Mouse (Mus musculus) ES-E14 (cell line): ENCODE results near the gene Rnf181. TPM values are rescaled to one million over a fixed set of nuclear protein-coding genes. Genes with fewer than 3 reads are reported as not detected.
A peak's percentile ranks its signal among the peaks of the same experiment; 100 is the strongest.

Source experiments
- DNase-seq: peaks from one replicate; pipeline ENCODE4 v3.0.0-alpha.2; 2013; ENCODE audit warnings: low read depth, low spot score
- H3K27ac ChIP-seq: 2 replicates; pipeline ENCODE4 v1.5.1; 2012; ENCODE audit warnings: low read depth, mild to moderate bottlenecking, low read length, moderate library complexity, mixed read lengths; ENCODE audit not compliant: poor library complexity, insufficient read depth, severe bottlenecking
- H3K36me3 ChIP-seq: 2 replicates; pipeline ENCODE4 v1.6.1; 2012; ENCODE audit warnings: mild to moderate bottlenecking, low read length, moderate library complexity, mixed read lengths; ENCODE audit not compliant: control insufficient read depth, poor library complexity, insufficient read depth, severe bottlenecking
- H3K4me1 ChIP-seq, 2 experiments: fragments of 150-350 bp in 1 of 2; sonication (generic) in 1 of 2; 2 replicates each; pipeline ENCODE4 v1.6.1; 2012; ENCODE audit warnings: low read length in 2 of 2, mild to moderate bottlenecking in 1 of 2, mixed read lengths in 1 of 2; ENCODE audit not compliant: control insufficient read depth in 2 of 2, insufficient read depth in 2 of 2, poor library complexity in 1 of 2
- H3K4me3 ChIP-seq, 2 experiments: fragments of 150-350 bp in 1 of 2; sonication (generic) in 1 of 2; 2 replicates each; pipeline ENCODE4 v1.5.1; 2012; ENCODE audit warnings: low read length in 2 of 2, low read depth in 1 of 2, mild to moderate bottlenecking in 1 of 2, mixed read lengths in 1 of 2; ENCODE audit not compliant: insufficient read depth in 1 of 2, poor library complexity in 1 of 2, severe bottlenecking in 1 of 2
- H3K9ac ChIP-seq: 2 replicates; pipeline ENCODE4 v1.6.1; 2012; ENCODE audit warnings: low read depth, mild to moderate bottlenecking, low read length, mixed read lengths; ENCODE audit not compliant: poor library complexity, insufficient read depth, severe bottlenecking
- H3K9me3 ChIP-seq: fragments of 150-350 bp; sonication (generic); 2 replicates; pipeline ENCODE4 v1.6.1; 2012; ENCODE audit warnings: low read depth, mild to moderate bottlenecking, low read length; ENCODE audit not compliant: control insufficient read depth, insufficient read depth
- CHD2 ChIP-seq: IDR thresholded peaks from 2 replicates; pipeline ENCODE4 v1.6.1; 2014; ENCODE audit warnings: mild to moderate bottlenecking, low read depth, low read length, inconsistent platforms
- HCFC1 ChIP-seq: IDR thresholded peaks from 2 replicates; pipeline ENCODE4 v1.6.1; 2012; ENCODE audit warnings: low read length, inconsistent platforms, borderline replicate concordance; ENCODE audit not compliant: insufficient read depth
- MAFK ChIP-seq: IDR thresholded peaks from 2 replicates; pipeline ENCODE4 v1.6.1; 2014; ENCODE audit warnings: mild to moderate bottlenecking, low read depth, low read length, inconsistent platforms; ENCODE audit not compliant: insufficient read depth
- ZC3H11A ChIP-seq: IDR thresholded peaks from 2 replicates; pipeline ENCODE4 v1.6.1; 2012; ENCODE audit warnings: low read depth, mild to moderate bottlenecking, inconsistent platforms, low read length, borderline replicate concordance
- ZNF384 ChIP-seq: IDR thresholded peaks from 2 replicates; pipeline ENCODE4 v1.6.1; 2012; ENCODE audit warnings: low read depth, low read length, inconsistent platforms
- in situ Hi-C, 2 experiments: fragments of 600-800 bp; cut with MboI; formaldehyde crosslinking; loops; one replicate each; pipeline ENCODE4 v1.15.1; 2025; ENCODE audit warnings: low sequenced_read_pairs in 2 of 2, inconsistent platforms in 1 of 2; ENCODE audit not compliant: unreplicated experiment in 2 of 2
- total RNA-seq: library from RNA; depleted of rRNA; stranded (reverse); fragments of 300-350 nt; gene quantifications from 2 replicates; pipeline ENCODE4 v1.2.3, GENCODE M21; 2012

Rnf181 gene
- total RNA-seq, 1 experiment = 62.0 TPM

- no peak for DNase-seq
- Histone ChIP-seq H3K4me1 (peaks cover 0 to 3% of the 10 kb centered on the region in 2 experiments; a peak in 1 of 4 replicates), H3K9me3 (no peaks in the 10 kb centered on the region), H3K36me3 (no peaks in the 10 kb centered on the region), H3K4me3 (no peak overlapping the region), H3K27ac (no peak overlapping the region), H3K9ac (no peak overlapping the region)
- in situ Hi-C loops = no loop called here
- TF ChIP-seq CHD2 = no peak
- TF ChIP-seq ZNF384 = no peak
- no peak for TF ChIP-seq MAFK
- no peak for TF ChIP-seq HCFC1
- no peak for TF ChIP-seq ZC3H11A
Observed at GRCm38 (mm10) chr6:72371571-72371970, 4.8 kb upstream of the Rnf181 start.

GRCm38 (mm10) chr6:72371147-72371546 is 4.4 kb upstream of the Rnf181 start:
- Histone ChIP-seq H3K9ac (no peak overlapping the region), H3K27ac (no peak overlapping the region), H3K9me3 (no peaks in the 10 kb centered on the region), H3K4me1 (peaks cover 0 to 3% of the 10 kb centered on the region in 2 experiments; a peak in 1 of 4 replicates), H3K36me3 (no peaks in the 10 kb centered on the region), H3K4me3 (no peak overlapping the region)
- DNase-seq = no peak
- in situ Hi-C loops = no loop called here
- no peak for TF ChIP-seq MAFK
- no peak for TF ChIP-seq ZC3H11A
- TF ChIP-seq HCFC1 = no peak
- TF ChIP-seq ZNF384 = no peak
- TF ChIP-seq CHD2 = no peak

GRCm38 (mm10) chr6:72370091-72370490 is 3.3 kb upstream of the Rnf181 start:
- no peaks in the 10 kb centered on the region for H3K9me3 ChIP-seq
- no peak for DNase-seq
- TF ChIP-seq MAFK = no peak
- no peak for TF ChIP-seq CHD2
- TF ChIP-seq ZC3H11A = no peak
- TF ChIP-seq ZNF384 = no peak
- TF ChIP-seq HCFC1 = no peak
- H3K27ac ChIP-seq = no peak overlapping the region
- H3K4me1 ChIP-seq = peaks cover 0 to 3% of the 10 kb centered on the region in 2 experiments; a peak in 1 of 4 replicates
- H3K4me3 ChIP-seq = peak overlapping the region in 1 of 2 experiments; percentile 17; a peak in 1 of 4 replicates
- H3K9ac ChIP-seq = no peak overlapping the region
- H3K36me3 ChIP-seq = no peaks in the 10 kb centered on the region
- in situ Hi-C loops = no loop called here

- H3K9me3 ChIP-seq = no peaks in the 10 kb centered on the region
- no peak overlapping the region for H3K27ac ChIP-seq
- TF ChIP-seq HCFC1 = no peak
- TF ChIP-seq ZC3H11A = no peak
- no peak for TF ChIP-seq ZNF384
- TF ChIP-seq MAFK = no peak
- no peak for TF ChIP-seq CHD2
- H3K9ac ChIP-seq = no peak overlapping the region
- in situ Hi-C loops = no loop called here
- H3K4me3 ChIP-seq = peak overlapping the region in 1 of 2 experiments; percentile 17; a peak in 1 of 4 replicates
- no peaks in the 10 kb centered on the region for H3K36me3 ChIP-seq
- no peak for DNase-seq
- H3K4me1 ChIP-seq = peaks cover 0 to 3% of the 10 kb centered on the region in 2 experiments; a peak in 1 of 4 replicates
Observed at GRCm38 (mm10) chr6:72369557-72369956, 2.8 kb upstream of the Rnf181 start.
